Mouse (Mus musculus) kidney, embryonic 14.5 days (tissue): ENCODE measurements around the gene Gabra4. TPM values are rescaled to one million over a fixed set of nuclear protein-coding genes. Genes with fewer than 3 reads are reported as not detected.
A peak's percentile ranks its signal among the peaks of the same experiment; 100 is the strongest.

Experiments used
- ATAC-seq: fragments of 200-750 bp; cut with Nextera tagmentation; 2 replicates; pipeline ENCODE4 v1.8.0; 2017; ENCODE audit warnings: moderate number of reproducible peaks, mild to moderate bottlenecking, moderate TSS enrichment, moderate library complexity; ENCODE audit not compliant: low FRiP score, low TSS enrichment
- H3K27ac ChIP-seq: fragments of 300-500 bp; sonication (generic); 2 replicates; pipeline ENCODE4 v1.5.1; 2014; ENCODE audit warnings: low read depth, mild to moderate bottlenecking, low read length, moderate library complexity, mixed read lengths
- H3K27me3 ChIP-seq: fragments of 300-500 bp; sonication (generic); 2 replicates; pipeline ENCODE4 v1.6.1; 2014; ENCODE audit warnings: mild to moderate bottlenecking, low read length; ENCODE audit not compliant: control insufficient read depth, insufficient read depth
- H3K36me3 ChIP-seq: fragments of 300-500 bp; sonication (generic); 2 replicates; pipeline ENCODE4 v1.6.1; 2014; ENCODE audit warnings: low read length, mixed read lengths; ENCODE audit not compliant: control insufficient read depth, insufficient read depth
- H3K4me1 ChIP-seq: fragments of 300-500 bp; sonication (generic); 2 replicates; pipeline ENCODE4 v1.6.1; 2014; ENCODE audit warnings: low read length, mixed read lengths; ENCODE audit not compliant: control insufficient read depth, insufficient read depth
- H3K4me2 ChIP-seq: fragments of 300-500 bp; sonication (generic); replicated peaks from 2 replicates; pipeline ENCODE4 v1.6.1; 2014; ENCODE audit warnings: low read depth, mild to moderate bottlenecking, low read length
- H3K4me3 ChIP-seq: fragments of 300-500 bp; sonication (generic); 2 replicates; pipeline ENCODE4 v1.5.1; 2014; ENCODE audit warnings: mild to moderate bottlenecking, low read length
- H3K9ac ChIP-seq: fragments of 300-500 bp; sonication (generic); 2 replicates; pipeline ENCODE4 v1.6.1; 2014; ENCODE audit warnings: low read depth, mild to moderate bottlenecking, low read length, moderate library complexity
- H3K9me3 ChIP-seq: fragments of 300-500 bp; sonication (generic); 2 replicates; pipeline ENCODE4 v1.6.1; 2016; ENCODE audit warnings: low read length; ENCODE audit not compliant: control insufficient read depth
- WGBS: fragments of 180-500 bp; shearing (Covaris S2); extraction: QIAGEN DNeasy Blood & Tissue Kit; methylation state at CpG from one replicate; pipeline ENCODE4 v1.1.7; 2014; 5-methylcytosine and 5-hydroxymethylcytosine counted together
- polyA plus RNA-seq: library from polyadenylated mRNA; unstranded; fragments of >200 nt; fragmentation: Nextera tagmentation; extraction: Ambion mirVana; gene quantifications from 2 replicates; pipeline ENCODE4 v1.2.1, GENCODE M21; 2014

The Gabra4 gene
- polyA plus RNA-seq, result 2.7 and 3.0 TPM in 2 replicates

DNA sequence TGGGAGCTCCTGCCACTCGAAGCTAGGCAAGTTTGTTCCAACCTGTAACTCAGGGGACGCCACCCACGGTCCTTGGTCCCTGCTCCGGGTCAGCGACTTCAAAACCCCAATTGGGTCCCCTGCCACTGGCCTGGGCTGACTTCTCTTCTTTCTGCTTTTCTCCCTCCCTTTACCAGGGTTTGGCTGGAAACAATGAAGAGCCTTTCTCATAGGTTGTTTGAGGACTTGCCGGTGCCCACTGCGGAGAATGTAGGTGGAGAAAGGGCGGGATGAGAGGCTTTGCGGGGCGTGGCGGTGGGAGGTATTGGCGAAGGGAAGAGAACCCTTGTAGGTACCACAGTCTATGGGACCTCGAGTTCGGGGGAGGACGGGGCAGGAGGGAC lies at the start of gene Gabra4:
Gene Gabra4 (minus strand): TSS at position 194 of the 383 bp plus-strand sequence.
- H3K27me3 ChIP-seq, result peaks cover 16% of the 10 kb centered on the region
- peak; percentile 75 for ATAC-seq
- H3K36me3 ChIP-seq, result no peaks in the 10 kb centered on the region
- no peaks in the 10 kb centered on the region for H3K9me3 ChIP-seq
- H3K4me1 ChIP-seq, result 0 out of 2 replicates have a peak, but pooled peaks cover 5% of the 10 kb centered on the region
- 1% methylated on average over 15 of the region's 15 CpGs for WGBS
- peak within 1 kb of the TSS; percentile 95 for H3K4me2 ChIP-seq
- no peak within 1 kb of the TSS for H3K27ac ChIP-seq
- peak within 1 kb of the TSS; percentile 44; the same call in 1 of the 2 replicates for H3K9ac ChIP-seq
- peak within 1 kb of the TSS; percentile 55 for H3K4me3 ChIP-seq

DNA sequence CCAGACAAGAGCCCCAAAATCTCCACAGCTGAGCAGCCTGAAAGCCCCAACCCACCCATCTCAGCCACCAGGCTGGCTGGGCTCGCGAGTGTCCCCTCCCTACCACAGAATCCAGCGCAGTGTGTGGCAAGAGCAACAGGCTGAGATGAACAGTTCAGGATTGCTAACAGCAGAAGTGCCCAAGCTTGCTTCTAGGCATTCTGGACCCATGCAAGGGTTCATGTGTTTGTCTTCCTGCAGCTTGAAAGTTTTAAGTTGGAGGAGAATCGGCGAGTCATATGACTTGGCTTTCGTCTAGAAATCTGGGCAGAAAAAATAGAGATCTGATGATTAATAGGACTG lies 43.1 kb upstream of the Gabra4 start:
- Histone ChIP-seq H3K9me3 (no peaks in the 10 kb centered on the region), H3K36me3 (no peaks in the 10 kb centered on the region), H3K27me3 (peaks cover 22% of the 10 kb centered on the region), H3K4me2 (peak overlapping the region; percentile 87), H3K27ac (no peak overlapping the region), H3K9ac (peak overlapping the region; percentile 50), H3K4me3 (peak overlapping the region; percentile 48), H3K4me1 (no peaks in the 10 kb centered on the region)
- ATAC-seq, result peak; percentile 76; the same call in 1 of the 2 replicates
- 2% methylated on average over 6 of the region's 6 CpGs for WGBS

DNA sequence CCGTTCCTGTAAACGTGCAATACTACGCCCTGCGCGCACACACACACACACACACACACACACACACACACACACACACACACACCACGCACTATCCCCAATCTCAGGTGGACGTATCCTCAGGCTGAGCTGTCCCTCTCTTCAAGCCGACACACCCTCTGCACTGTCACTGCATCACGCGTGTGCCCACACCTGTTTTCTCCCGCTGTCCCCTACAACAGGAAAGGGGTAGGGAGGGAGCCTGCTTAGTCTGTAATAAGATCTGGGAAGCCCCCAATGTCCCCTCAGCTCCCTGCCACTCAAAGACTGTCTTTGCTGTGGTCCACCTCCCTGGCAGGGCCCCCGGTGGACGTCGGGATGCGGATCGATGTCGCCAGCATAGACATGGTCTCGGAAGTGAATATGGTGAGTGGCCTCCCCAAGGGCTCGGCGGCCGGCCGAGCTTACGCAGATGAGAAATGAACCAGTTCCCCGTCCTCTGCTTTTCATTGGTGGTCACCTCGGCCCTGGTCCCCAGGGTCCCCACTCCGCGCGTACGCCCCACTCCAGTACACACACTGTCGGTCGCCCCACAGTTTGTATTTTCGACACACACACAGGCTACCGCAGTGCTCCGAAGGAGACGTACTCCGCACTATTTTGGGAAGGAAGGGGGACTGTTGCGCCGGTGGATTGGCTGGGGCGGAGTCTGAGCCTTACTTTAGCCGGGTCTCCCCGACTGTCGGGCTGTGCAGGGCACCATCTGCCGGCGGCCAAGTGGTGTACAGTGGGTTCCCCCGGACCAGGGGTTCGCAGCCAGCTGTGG lies 42.6 kb upstream of the Gabra4 start:
- whole genome bisulfite sequencing, result under 1% methylated on average over 45 of the region's 46 CpGs
- peak overlapping the region; percentile 50 for H3K9ac ChIP-seq
- peak overlapping the region; percentile 48 for H3K4me3 ChIP-seq
- peak; percentile 97 for ATAC-seq
- H3K36me3 ChIP-seq, result no peaks in the 10 kb centered on the region
- H3K27ac ChIP-seq, result no peak overlapping the region
- peaks cover 22% of the 10 kb centered on the region for H3K27me3 ChIP-seq
- H3K9me3 ChIP-seq, result no peaks in the 10 kb centered on the region
- H3K4me2 ChIP-seq, result peak overlapping the region; percentile 87
- no peaks in the 10 kb centered on the region for H3K4me1 ChIP-seq

DNA sequence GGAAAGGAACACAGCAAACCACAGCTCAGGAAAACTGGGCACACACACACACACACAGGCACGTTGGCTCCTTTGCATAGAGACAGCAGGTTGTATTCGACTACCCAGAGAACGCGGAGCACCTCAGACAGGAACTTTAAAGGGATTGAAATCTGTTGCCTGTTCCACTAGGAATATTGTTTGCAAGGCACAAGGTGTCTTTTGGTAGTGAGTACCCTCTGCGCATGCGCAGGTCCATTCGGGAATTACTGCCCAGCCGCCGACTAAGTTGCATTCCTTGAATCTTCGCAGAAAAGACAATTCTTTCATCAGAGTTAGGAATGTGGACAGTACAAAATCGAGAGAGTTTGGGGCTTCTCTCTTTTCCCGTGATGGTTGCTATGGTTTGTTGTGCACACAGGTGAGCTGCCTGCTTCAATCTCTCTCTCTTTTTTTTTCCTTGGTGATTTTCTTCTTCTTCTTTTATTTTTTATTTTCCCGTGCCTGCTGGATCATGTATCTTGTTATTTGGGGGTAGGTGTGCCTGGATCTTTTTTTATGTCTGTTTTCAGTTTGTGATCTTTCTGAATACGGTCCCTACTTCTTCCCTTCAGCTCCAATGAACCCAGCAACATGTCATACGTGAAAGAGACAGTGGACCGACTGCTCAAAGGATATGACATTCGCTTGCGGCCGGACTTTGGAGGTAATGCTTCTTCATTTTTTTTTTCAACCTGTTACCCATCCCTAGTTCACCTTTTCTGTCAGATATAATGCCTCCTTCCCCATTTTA lies 41.8 kb upstream of the Gabra4 start:
- Histone ChIP-seq H3K9ac (no peak overlapping the region), H3K4me3 (peak overlapping the region; percentile 48), H3K27ac (no peak overlapping the region), H3K4me1 (no peaks in the 10 kb centered on the region), H3K27me3 (peaks cover 22% of the 10 kb centered on the region), H3K9me3 (no peaks in the 10 kb centered on the region), H3K4me2 (peak overlapping the region; percentile 87), H3K36me3 (no peaks in the 10 kb centered on the region)
- under 1% methylated on average over 19 of the region's 19 CpGs for WGBS
- no peak for ATAC-seq

DNA sequence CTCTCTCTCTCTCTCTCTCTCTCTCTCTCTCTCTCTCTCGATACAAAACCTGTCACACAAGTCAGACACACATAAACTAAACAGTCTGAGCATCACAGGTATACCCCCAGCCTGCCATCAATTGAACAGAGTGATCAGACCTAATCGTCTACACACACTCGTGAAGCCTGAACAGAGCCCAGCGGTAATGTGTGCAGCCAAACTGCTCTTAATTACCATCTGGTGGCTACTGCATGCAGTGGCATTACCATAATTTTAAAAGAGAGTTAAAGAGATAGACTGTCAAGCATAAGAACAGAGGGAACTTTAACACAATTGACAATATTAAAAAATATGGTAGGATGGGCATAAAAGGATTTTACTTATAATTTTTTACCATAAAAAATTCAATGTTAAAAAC lies 7.5 kb upstream of the Gabra4 start:
- H3K4me3 ChIP-seq, result no peak overlapping the region
- no peak for ATAC-seq
- H3K9me3 ChIP-seq, result no peaks in the 10 kb centered on the region
- no peaks in the 10 kb centered on the region for H3K27me3 ChIP-seq
- no peak overlapping the region for H3K9ac ChIP-seq
- H3K4me2 ChIP-seq, result no peak overlapping the region
- no peaks in the 10 kb centered on the region for H3K36me3 ChIP-seq
- 51% methylated on average over 4 of the region's 4 CpGs for WGBS
- H3K4me1 ChIP-seq, result no peaks in the 10 kb centered on the region
- H3K27ac ChIP-seq, result no peak overlapping the region

DNA sequence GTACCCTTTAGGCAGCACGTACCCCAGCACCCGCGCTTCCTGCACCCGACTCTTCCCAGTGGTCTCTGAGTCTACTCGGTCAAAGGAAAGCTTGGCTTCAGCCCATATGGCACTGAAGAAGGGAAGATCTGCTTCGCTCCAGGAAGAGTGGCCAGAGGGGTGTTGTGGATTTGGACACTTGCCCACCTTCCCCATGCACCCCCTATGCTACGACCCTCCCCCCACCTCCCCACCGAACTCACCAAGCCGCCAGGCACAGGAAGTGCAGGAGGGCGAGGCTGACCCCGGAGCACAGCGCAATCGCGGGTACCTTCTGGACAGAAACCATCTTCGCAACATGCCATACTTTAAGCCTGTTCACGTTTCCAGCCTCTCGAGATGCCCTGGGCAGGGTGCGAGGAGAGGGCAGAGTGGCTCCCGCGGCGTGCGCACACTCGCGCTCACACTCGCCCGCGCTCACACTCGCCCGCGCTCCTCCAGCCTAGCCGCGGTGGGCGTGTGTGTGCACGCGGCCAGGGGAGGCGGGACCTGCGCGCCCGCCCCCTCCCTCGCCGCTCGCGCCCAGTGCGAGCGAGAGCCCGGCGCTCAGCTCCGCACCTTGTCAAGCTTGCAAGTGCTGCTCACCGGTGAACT lies 510 bp downstream of the Gabra4 start, which contains the start of gene Gabrb1:
Gene Gabrb1 (plus strand): TSS at position 632 of the 633 bp plus-strand sequence.
- Histone ChIP-seq H3K27me3 (peaks cover 16% of the 10 kb centered on the region), H3K9me3 (no peaks in the 10 kb centered on the region), H3K4me2 (peak within 1 kb of the TSS; percentile 95), H3K36me3 (no peaks in the 10 kb centered on the region), H3K27ac (no peak within 1 kb of the TSS), H3K9ac (peak within 1 kb of the TSS; percentile 44; the same call in 1 of the 2 replicates), H3K4me3 (peak within 1 kb of the TSS; percentile 55), H3K4me1 (0 out of 2 replicates have a peak, but pooled peaks cover 5% of the 10 kb centered on the region)
- under 1% methylated on average over 47 of the region's 49 CpGs for WGBS
- peak; percentile 94 for ATAC-seq

DNA sequence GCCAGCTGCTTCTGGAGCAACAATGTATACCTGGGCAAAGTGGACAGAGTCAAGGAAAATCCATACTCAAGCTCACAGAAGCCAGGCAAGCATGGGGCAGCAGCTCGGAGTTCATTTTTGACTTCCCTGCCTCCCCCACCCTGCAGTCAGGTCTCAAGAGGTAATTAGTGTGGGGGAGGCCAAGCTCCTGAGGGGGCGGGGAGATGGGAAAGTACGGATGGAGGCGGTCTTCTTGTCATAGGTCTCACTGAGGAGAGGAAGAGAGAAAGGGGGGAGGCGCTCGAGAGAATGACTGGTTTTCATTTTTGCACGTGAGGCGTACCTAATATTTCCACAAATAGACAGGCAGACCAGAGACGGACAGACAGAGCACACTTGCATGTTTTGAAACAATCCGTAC lies 1.3 kb downstream of the Gabra4 start:
- 0 out of 2 replicates have a peak, but pooled peaks have one; percentile 8 for ATAC-seq
- Histone ChIP-seq H3K9ac (no peak overlapping the region), H3K4me2 (peak overlapping the region; percentile 95), H3K9me3 (no peaks in the 10 kb centered on the region), H3K36me3 (no peaks in the 10 kb centered on the region), H3K27me3 (peaks cover 16% of the 10 kb centered on the region), H3K4me1 (0 out of 2 replicates have a peak, but pooled peaks cover 5% of the 10 kb centered on the region), H3K4me3 (peak overlapping the region; percentile 55), H3K27ac (no peak overlapping the region)
- WGBS, result 5% methylated on average over 10 of the region's 10 CpGs

DNA sequence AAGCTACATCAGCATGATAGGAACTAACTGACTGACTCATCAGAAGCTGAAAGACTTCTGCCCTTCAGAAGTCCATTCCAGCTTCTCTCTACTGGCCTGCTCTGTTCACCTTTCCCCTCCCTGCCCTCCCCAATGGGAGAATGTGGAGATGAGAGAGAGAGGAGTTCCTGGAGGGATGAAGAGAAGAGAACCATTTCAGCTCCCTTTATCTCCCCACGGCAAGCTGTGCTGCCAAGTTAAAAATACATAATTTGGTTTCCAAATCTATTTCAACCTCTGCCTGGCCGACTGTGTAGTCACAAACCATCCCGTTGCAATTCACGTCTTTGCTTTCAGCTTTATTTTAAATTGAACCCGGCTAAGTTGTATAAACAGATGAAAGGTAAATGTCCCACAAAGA lies 4.1 kb downstream of the Gabra4 start:
- no peaks in the 10 kb centered on the region for H3K9me3 ChIP-seq
- ATAC-seq, result no peak
- H3K4me3 ChIP-seq, result no peak overlapping the region
- H3K36me3 ChIP-seq, result no peaks in the 10 kb centered on the region
- no peak overlapping the region for H3K4me2 ChIP-seq
- peaks cover 16% of the 10 kb centered on the region for H3K27me3 ChIP-seq
- 87% methylated on average over 5 of the region's 5 CpGs for WGBS
- no peak overlapping the region for H3K27ac ChIP-seq
- H3K4me1 ChIP-seq, result 0 out of 2 replicates have a peak, but pooled peaks cover 5% of the 10 kb centered on the region
- H3K9ac ChIP-seq, result no peak overlapping the region
